Mouse (Mus musculus) C2C12 (cell line): ENCODE results near the gene Asic2.

Experiments
- CEBPB ChIP-seq: IDR thresholded peaks from one replicate; pipeline ENCODE4 v1.6.1; 2011; ENCODE audit warnings: low read depth, mild to moderate bottlenecking, control low read depth, moderate library complexity
- CTCF ChIP-seq: IDR thresholded peaks from one replicate; pipeline ENCODE4 v1.5.1; 2011; ENCODE audit not compliant: control insufficient read depth, insufficient read depth, insufficient read length
- MAX ChIP-seq: IDR thresholded peaks from one replicate; pipeline ENCODE4 v1.6.1; 2011; ENCODE audit warnings: mild to moderate bottlenecking, control low read depth
- MYOD1 ChIP-seq: IDR thresholded peaks from one replicate; pipeline ENCODE4 v1.6.1; 2011; ENCODE audit warnings: low read depth; ENCODE audit not compliant: control insufficient read depth, insufficient read length
- MYOG ChIP-seq: IDR thresholded peaks from one replicate; pipeline ENCODE4 v1.6.1; 2011; ENCODE audit not compliant: control insufficient read depth, insufficient read length; ENCODE audit errors: extremely low read depth
- USF1 ChIP-seq: IDR thresholded peaks from one replicate; pipeline ENCODE4 v1.6.1; 2011; ENCODE audit warnings: low read depth, mild to moderate bottlenecking, control low read depth, moderate library complexity

GRCm38 (mm10) chr11:81590911-81591310 is 377.3 kb downstream of the Asic2 start:
- TF ChIP-seq USF1: no peak
- TF ChIP-seq MYOG: no peak
- TF ChIP-seq MYOD1: no peak
- no peak for TF ChIP-seq CTCF
- no peak for TF ChIP-seq MAX
- no peak for TF ChIP-seq CEBPB
